Mouse (Mus musculus): Measurements from ENCODE around the gene Chic1.

DNA sequence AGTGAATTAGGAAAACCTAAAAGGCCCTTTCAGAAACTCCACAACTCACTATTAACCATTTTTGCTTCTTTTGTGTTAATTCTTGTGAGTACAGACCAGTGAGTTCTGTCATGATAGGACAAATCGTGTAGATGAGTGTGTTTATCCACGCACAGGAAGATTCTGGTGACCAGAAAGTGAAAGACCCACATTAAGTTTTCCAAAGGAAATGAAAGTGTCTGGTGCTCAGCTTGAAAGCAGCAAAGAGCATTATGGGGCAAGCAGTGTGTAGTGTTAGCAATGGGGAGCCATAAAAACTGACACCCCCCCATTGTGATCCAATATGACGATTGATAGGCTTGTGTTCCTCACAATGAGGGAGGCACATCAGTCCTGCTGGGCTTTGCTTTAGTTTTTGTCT, 12.4 kb downstream of the Chic1 start:
- TF ChIP-seq POLR2A (IDR thresholded peaks at IDR 0.05; ENCODE audit: extremely low read depth, insufficient read depth, low read length) (no peak), CTCF (IDR thresholded peaks at IDR 0.05; ENCODE audit: extremely low read depth, insufficient read depth, low read length) (no peak)

Measured in cortical plate, adult 2 months (tissue).